Mouse (Mus musculus) lung, postnatal 0 days (tissue): ENCODE measurements around the gene Kxd1. TPM values are rescaled to one million over a fixed set of nuclear protein-coding genes. Genes with fewer than 3 reads are reported as not detected.

Experiments
- ATAC-seq: fragments of 200-750 bp; cut with Nextera tagmentation; 2 replicates; pipeline ENCODE4 v1.8.0; 2017; ENCODE audit warnings: moderate library complexity
- DNase-seq: peaks from one replicate; pipeline ENCODE4 v3.0.0-alpha.2; 2016; ENCODE audit warnings: low spot score
- H3K27ac ChIP-seq: fragments of 300-500 bp; sonication (generic); 2 replicates; pipeline ENCODE4 v1.5.1; 2014; ENCODE audit warnings: antibody characterized with exemption, mild to moderate bottlenecking, low read length, mixed read lengths
- H3K27me3 ChIP-seq: fragments of 300-500 bp; sonication (generic); replicated peaks from 2 replicates; pipeline ENCODE4 v1.6.1; 2014; ENCODE audit warnings: low read length, mixed read lengths; ENCODE audit not compliant: insufficient read depth
- H3K36me3 ChIP-seq: fragments of 300-500 bp; sonication (generic); 2 replicates; pipeline ENCODE4 v1.6.1; 2014; ENCODE audit warnings: low read length, mixed read lengths; ENCODE audit not compliant: insufficient read depth
- H3K4me1 ChIP-seq: fragments of 300-500 bp; sonication (generic); 2 replicates; pipeline ENCODE4 v1.6.1; 2014; ENCODE audit warnings: antibody characterized with exemption, low read depth, low read length, mixed read lengths; ENCODE audit not compliant: insufficient read depth
- H3K4me2 ChIP-seq: fragments of 300-500 bp; sonication (generic); replicated peaks from 2 replicates; pipeline ENCODE4 v1.6.1; 2014; ENCODE audit warnings: low read depth, mild to moderate bottlenecking, low read length, moderate library complexity, mixed read lengths
- H3K4me3 ChIP-seq: fragments of 300-500 bp; sonication (generic); 2 replicates; pipeline ENCODE4 v1.5.1; 2014; ENCODE audit warnings: low read depth, low read length
- H3K9ac ChIP-seq: fragments of 300-500 bp; sonication (generic); replicated peaks from 2 replicates; pipeline ENCODE4 v1.6.1; 2014; ENCODE audit warnings: low read depth, mild to moderate bottlenecking
- H3K9me3 ChIP-seq: fragments of 300-500 bp; sonication (generic); 2 replicates; pipeline ENCODE4 v1.6.1; 2016; ENCODE audit warnings: low read length, mixed read lengths
- CTCF ChIP-seq: IDR thresholded peaks from 2 replicates; pipeline ENCODE4 v1.5.1; 2016; ENCODE audit warnings: antibody characterized with exemption, mild to moderate bottlenecking
- EP300 ChIP-seq: IDR thresholded peaks from 2 replicates; pipeline ENCODE4 v1.6.1; 2016; ENCODE audit warnings: antibody characterized with exemption, mild to moderate bottlenecking, control low read depth
- whole genome bisulfite sequencing: fragments of 180-500 bp; shearing (Covaris S2); extraction: QIAGEN DNeasy Blood & Tissue Kit; methylation state at CpG from one replicate; pipeline ENCODE4 v1.1.7; 2014; 5-methylcytosine and 5-hydroxymethylcytosine counted together
- polyA plus RNA-seq: library from polyadenylated mRNA; unstranded; fragments of >200 nt; fragmentation: Nextera tagmentation; extraction: Ambion mirVana; gene quantifications from 2 replicates; pipeline ENCODE4 v1.2.1, GENCODE M21; 2015

Gene Kxd1
- polyA plus RNA-seq, 1 experiment from 2014 or later: 62.4 TPM

GRCm38 (mm10) chr8:70565561-70565960, 37.8 kb upstream of the Kxd1 start:
- 34% methylated on average over 3 of the region's 3 CpGs for WGBS
- ATAC-seq (no peak), DNase-seq (no peak)
- H3K4me1 ChIP-seq: peaks cover 39% of the 10 kb centered on the region
- TF ChIP-seq CTCF: no peak
- TF ChIP-seq EP300: no peak
- H3K9ac ChIP-seq: no peak overlapping the region
- H3K4me3 ChIP-seq: no peak overlapping the region
- no peaks in the 10 kb centered on the region for H3K36me3 ChIP-seq
- no peaks in the 10 kb centered on the region for H3K27me3 ChIP-seq
- no peak overlapping the region for H3K27ac ChIP-seq
- no peaks in the 10 kb centered on the region for H3K9me3 ChIP-seq
- no peak overlapping the region for H3K4me2 ChIP-seq

- Histone ChIP-seq H3K9me3 (no peaks in the 10 kb centered on the region), H3K9ac (no peak overlapping the region), H3K36me3 (no peaks in the 10 kb centered on the region), H3K27ac (no peak overlapping the region; the same call in 1 of the 2 replicates), H3K4me1 (peaks cover 46% of the 10 kb centered on the region), H3K4me3 (no peak overlapping the region), H3K4me2 (no peak overlapping the region), H3K27me3 (no peaks in the 10 kb centered on the region)
- TF ChIP-seq EP300: 0 out of 2 replicates have a peak, but pooled peaks have one; percentile 29
- no peak for TF ChIP-seq CTCF
- DNase-seq (peak; percentile 49), ATAC-seq (no peak)
- 54% methylated on average over 3 of the region's 3 CpGs for WGBS
Observed at GRCm38 (mm10) chr8:70564696-70565235, 37.0 kb upstream of the Kxd1 start.

DNA sequence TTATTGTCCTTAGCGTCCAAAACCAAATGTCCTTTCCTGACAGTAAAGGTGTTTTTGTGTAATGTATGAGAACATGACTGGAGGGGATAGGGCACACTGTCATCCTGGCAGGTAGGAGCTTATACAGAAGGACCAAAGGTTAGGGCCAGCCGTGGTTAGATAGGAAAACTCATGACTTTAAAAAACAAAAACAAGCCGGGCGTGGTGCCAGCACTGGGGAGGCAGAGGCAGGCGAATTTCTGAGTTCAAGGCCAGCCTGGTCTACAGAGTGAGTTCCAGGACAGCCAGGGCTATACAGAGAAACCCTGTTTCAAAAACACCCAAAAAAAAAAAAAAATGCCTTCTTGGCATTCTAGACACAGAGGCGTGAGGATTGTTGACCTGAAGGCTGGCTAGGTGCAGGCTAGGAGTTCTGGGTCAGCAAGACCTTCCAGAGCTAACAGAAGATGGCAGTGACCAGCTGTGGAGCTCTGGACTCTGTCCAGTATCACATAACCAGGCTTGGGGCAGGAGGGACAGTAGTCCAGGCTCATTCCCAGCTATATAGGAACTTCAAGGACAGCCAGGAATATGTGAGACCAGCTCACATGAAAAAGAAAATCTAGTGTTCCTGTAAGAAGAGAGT, 36.1 kb upstream of the Kxd1 start:
- peaks cover 46% of the 10 kb centered on the region for H3K4me1 ChIP-seq
- WGBS: 76% methylated on average over 6 of the region's 6 CpGs

GRCm38 (mm10) chr8:70562802-70563201, 35.0 kb upstream of the Kxd1 start:
- H3K4me2 ChIP-seq: no peak overlapping the region
- H3K4me3 ChIP-seq: no peak overlapping the region
- H3K27me3 ChIP-seq: no peaks in the 10 kb centered on the region
- DNase-seq (peak; percentile 83), ATAC-seq (peak; percentile 71)
- H3K9me3 ChIP-seq: no peaks in the 10 kb centered on the region
- WGBS: 63% methylated on average over 3 of the region's 3 CpGs
- no peak overlapping the region for H3K27ac ChIP-seq
- TF ChIP-seq CTCF (no peak), EP300 (peak; percentile 61)
- peaks cover 51% of the 10 kb centered on the region for H3K4me1 ChIP-seq
- no peak overlapping the region for H3K9ac ChIP-seq
- H3K36me3 ChIP-seq: no peaks in the 10 kb centered on the region

More for the DNA sequence above, 36.1 kb upstream of the Kxd1 start:
- H3K9me3 ChIP-seq: no peaks in the 10 kb centered on the region
- TF ChIP-seq CTCF (no peak), EP300 (no peak)
- H3K4me3 ChIP-seq: no peak overlapping the region
- no peaks in the 10 kb centered on the region for H3K27me3 ChIP-seq
- DNase-seq (no peak), ATAC-seq (no peak)
- H3K27ac ChIP-seq: no peak overlapping the region
- H3K36me3 ChIP-seq: no peaks in the 10 kb centered on the region
- H3K4me2 ChIP-seq: no peak overlapping the region
- H3K9ac ChIP-seq: no peak overlapping the region

- Histone ChIP-seq H3K9ac (no peak overlapping the region), H3K4me2 (no peak overlapping the region), H3K9me3 (no peaks in the 10 kb centered on the region), H3K4me1 (peaks cover 53% of the 10 kb centered on the region), H3K27me3 (no peaks in the 10 kb centered on the region), H3K4me3 (no peak overlapping the region), H3K36me3 (no peaks in the 10 kb centered on the region), H3K27ac (peak overlapping the region; percentile 39)
- DNase-seq (peak; percentile 80), ATAC-seq (peak; percentile 53)
- WGBS: 39% methylated on average over 7 of the region's 7 CpGs
- TF ChIP-seq CTCF (no peak), EP300 (0 out of 2 replicates have a peak, but pooled peaks have one; percentile 32)
Observed at GRCm38 (mm10) chr8:70561809-70562535, 34.2 kb upstream of the Kxd1 start.

DNA sequence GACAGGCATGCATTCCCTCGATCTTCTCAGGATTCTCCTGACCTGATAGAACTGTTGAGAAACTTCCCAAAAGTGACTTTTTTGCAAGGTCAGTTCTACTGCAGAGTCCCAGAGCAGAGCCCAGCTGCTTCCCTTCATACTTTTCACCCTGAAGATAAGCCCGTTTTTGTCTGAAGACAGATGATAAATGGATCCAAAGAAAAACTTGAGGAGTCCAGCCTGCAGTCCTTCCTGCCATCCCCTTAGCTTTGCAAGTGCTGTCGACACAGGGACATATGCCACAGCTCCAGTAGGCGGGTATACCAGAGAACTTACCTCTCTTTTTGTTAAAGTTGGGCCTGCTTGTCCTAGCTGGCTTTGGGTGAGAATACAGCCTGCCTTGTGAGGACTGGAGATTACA, 33.6 kb upstream of the Kxd1 start:
- Histone ChIP-seq H3K9ac (no peak overlapping the region), H3K36me3 (no peaks in the 10 kb centered on the region), H3K27me3 (no peaks in the 10 kb centered on the region), H3K4me2 (no peak overlapping the region), H3K27ac (peak overlapping the region; percentile 39; the same call in 1 of the 2 replicates), H3K4me1 (peaks cover 53% of the 10 kb centered on the region), H3K9me3 (no peaks in the 10 kb centered on the region), H3K4me3 (no peak overlapping the region)
- WGBS: 27% methylated on average over 4 of the region's 4 CpGs
- peak; percentile 40 for DNase-seq
- no peak for ATAC-seq
- no peak for TF ChIP-seq EP300
- TF ChIP-seq CTCF: no peak
